Mouse (Mus musculus): ENCODE measurements at regions not wholly inside any gene's neighbourhood (a gene's known extent, or its start where the extent isn't known, plus 50 kb on each side); places are given as distances from the start of the nearest gene placed in this dataset.

DNA sequence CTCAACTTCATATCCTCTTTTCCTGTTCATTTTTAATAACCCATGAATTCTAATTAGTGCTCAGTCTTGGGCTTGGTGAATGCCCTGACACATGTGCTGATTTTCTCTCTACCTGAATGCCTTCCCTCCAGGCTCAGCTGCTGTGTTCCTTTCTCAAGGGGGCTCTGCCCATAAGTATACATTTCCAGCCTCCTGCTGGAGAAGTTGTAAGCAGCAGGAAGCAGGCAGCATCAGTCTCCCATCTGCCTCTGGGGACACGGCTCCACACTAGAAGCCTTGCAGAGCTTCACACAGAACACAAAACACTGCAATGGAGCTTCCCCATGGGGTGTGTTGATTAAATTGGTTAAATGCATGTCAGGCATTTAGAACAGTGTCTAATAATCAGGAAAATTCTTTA lies 477.0 kb upstream of the Auts2 start:
- H3K4me1 ChIP-seq (ENCODE audit: control insufficient read depth, insufficient read depth, insufficient read length), result no peaks in the 10 kb centered on the region
- no peaks in the 10 kb centered on the region for H3K36me3 ChIP-seq (ENCODE audit: control insufficient read depth, insufficient read depth, low read length)
- H3K4me3 ChIP-seq (ENCODE audit: extremely low read depth, insufficient read depth, insufficient read length), result no peak overlapping the region
- TF ChIP-seq POLR2A (IDR thresholded peaks at IDR 0.05; ENCODE audit: low read depth, low read length) (no peak), CTCF (IDR thresholded peaks at IDR 0.05; ENCODE audit: extremely low read depth, insufficient read depth, insufficient read length, insufficient replicate concordance) (no peak)
- no peaks in the 10 kb centered on the region for H3K27me3 ChIP-seq (ENCODE audit: control insufficient read depth, insufficient read depth, low read length)
- WGBS, result 74% methylated on average over 1 of the region's 1 CpGs
- no peak overlapping the region for H3K27ac ChIP-seq (ENCODE audit: insufficient read depth, low read length)
- DNase-seq (ENCODE audit: low read depth in 1 of 2, low spot score in 2 of 2), result no peak

DNA sequence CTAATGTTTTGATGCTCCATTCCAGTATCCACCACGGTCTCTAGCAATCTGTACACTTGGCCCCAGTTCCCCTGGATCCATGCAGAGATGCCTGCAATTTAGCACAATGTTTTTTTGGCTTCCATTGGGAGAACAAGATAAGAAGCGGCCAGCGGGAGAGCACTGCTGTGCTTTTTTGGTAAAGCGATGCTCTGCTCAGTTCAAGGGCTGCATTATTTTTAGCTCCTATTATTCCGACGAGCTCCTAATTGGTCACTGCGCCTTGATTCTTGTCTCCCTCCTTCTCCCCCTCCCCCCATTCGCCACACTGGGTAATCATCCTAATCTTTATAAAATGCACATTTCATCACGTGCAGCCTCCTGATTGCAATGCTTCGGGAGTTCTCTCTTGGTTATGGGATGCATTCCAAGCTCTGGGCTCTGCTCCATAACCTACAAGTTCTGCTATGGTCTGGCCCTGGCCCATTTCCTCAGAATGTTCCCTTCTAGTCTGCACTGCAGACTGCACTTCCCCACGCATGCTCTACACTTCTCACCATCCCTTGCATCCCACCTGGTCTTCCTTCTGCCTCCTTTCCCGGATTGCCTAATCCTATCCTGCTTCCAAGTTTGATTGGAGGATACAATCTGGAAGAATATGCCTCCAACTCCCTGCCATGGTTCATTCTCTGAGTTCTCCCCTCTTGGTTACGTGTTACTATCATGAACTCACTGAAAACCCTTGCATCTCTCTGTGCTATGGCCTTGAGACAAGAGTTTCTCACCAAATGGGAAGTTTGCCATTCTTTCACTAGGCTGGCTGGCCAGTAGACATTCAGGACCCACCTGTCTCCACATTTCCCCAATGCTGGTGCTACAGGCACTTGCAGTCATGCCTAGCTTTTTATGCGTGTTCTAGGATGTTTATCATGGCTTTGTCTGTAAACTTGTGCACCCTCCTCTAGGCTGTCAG lies 467.8 kb upstream of the Auts2 start:
- no peak for TF ChIP-seq CTCF (IDR thresholded peaks at IDR 0.05; ENCODE audit: extremely low read depth, insufficient read depth, insufficient read length, insufficient replicate concordance)
- no peak for TF ChIP-seq POLR2A (IDR thresholded peaks at IDR 0.05; ENCODE audit: low read depth, low read length)
- no peak for DNase-seq (ENCODE audit: low read depth in 1 of 2, low spot score in 2 of 2)

DNA sequence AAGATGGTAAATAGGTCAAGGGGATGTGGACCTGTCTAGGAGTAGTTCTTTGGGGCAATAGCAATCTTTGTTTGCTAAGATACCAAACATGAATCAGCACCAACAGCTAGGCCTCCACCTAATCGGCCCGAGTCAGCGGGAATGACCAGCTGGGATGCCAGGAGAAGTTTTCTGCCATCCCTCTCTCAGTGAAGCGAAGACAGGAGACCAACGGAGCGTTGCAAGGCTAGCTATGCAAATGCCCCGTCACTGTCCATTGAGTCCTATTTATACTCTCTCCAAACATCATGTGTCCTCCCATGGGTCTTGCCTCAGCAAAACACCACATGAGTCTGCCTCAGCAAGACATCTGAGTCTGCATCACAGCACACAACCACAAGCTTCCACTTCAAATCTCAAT lies 439.7 kb upstream of the Auts2 start:
- H3K4me1 ChIP-seq (ENCODE audit: control insufficient read depth, insufficient read depth, insufficient read length), result no peaks in the 10 kb centered on the region
- DNase-seq (ENCODE audit: low read depth in 1 of 2, low spot score in 2 of 2), result no peak
- no peak overlapping the region for H3K27ac ChIP-seq (ENCODE audit: insufficient read depth, low read length)
- TF ChIP-seq CTCF (IDR thresholded peaks at IDR 0.05; ENCODE audit: extremely low read depth, insufficient read depth, insufficient read length, insufficient replicate concordance), result no peak
- TF ChIP-seq POLR2A (IDR thresholded peaks at IDR 0.05; ENCODE audit: low read depth, low read length), result no peak
- no peak overlapping the region for H3K4me3 ChIP-seq (ENCODE audit: extremely low read depth, insufficient read depth, insufficient read length)
- WGBS, result 88% methylated on average over 7 of the region's 7 CpGs
- no peaks in the 10 kb centered on the region for H3K36me3 ChIP-seq (ENCODE audit: control insufficient read depth, insufficient read depth, low read length)
- no peaks in the 10 kb centered on the region for H3K27me3 ChIP-seq (ENCODE audit: control insufficient read depth, insufficient read depth, low read length)

More for the DNA sequence above, 467.8 kb upstream of the Auts2 start:
- no peak overlapping the region for H3K27ac ChIP-seq (ENCODE audit: insufficient read depth, low read length)
- no peaks in the 10 kb centered on the region for H3K36me3 ChIP-seq (ENCODE audit: control insufficient read depth, insufficient read depth, low read length)
- 85% methylated on average over 14 of the region's 14 CpGs for WGBS
- no peaks in the 10 kb centered on the region for H3K4me1 ChIP-seq (ENCODE audit: control insufficient read depth, insufficient read depth, insufficient read length)
- no peak overlapping the region for H3K4me3 ChIP-seq (ENCODE audit: extremely low read depth, insufficient read depth, insufficient read length)
- no peaks in the 10 kb centered on the region for H3K27me3 ChIP-seq (ENCODE audit: control insufficient read depth, insufficient read depth, low read length)

DNA sequence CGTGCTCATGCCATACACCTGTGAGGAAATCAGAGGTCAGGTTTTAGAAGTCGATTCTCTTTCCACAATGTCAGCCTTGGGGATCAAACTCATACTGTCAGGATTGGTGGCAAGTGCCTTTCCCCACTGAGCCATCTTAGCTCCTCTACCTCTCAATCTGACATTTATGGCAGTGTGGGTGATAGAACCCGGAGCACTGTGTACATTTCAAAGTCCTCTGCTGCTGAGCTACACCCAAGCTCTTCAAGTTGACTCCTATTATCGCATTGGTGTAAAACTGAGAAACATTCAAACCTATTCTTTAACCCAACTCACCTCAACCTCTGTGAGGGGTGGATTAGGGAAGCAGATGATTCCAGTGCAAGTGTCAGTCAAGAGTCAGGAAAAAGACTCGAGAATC lies 435.9 kb upstream of the Auts2 start:
- no peak for DNase-seq (ENCODE audit: low read depth in 1 of 2, low spot score in 2 of 2)
- Histone ChIP-seq H3K27me3 (ENCODE audit: control insufficient read depth, insufficient read depth, low read length) (no peaks in the 10 kb centered on the region), H3K36me3 (ENCODE audit: control insufficient read depth, insufficient read depth, low read length) (no peaks in the 10 kb centered on the region), H3K4me3 (ENCODE audit: extremely low read depth, insufficient read depth, insufficient read length) (no peak overlapping the region), H3K27ac (ENCODE audit: insufficient read depth, low read length) (no peak overlapping the region), H3K4me1 (ENCODE audit: control insufficient read depth, insufficient read depth, insufficient read length) (no peaks in the 10 kb centered on the region)
- 72% methylated on average over 5 of the region's 5 CpGs for WGBS
- no peak for TF ChIP-seq CTCF (IDR thresholded peaks at IDR 0.05; ENCODE audit: extremely low read depth, insufficient read depth, insufficient read length, insufficient replicate concordance)

DNA sequence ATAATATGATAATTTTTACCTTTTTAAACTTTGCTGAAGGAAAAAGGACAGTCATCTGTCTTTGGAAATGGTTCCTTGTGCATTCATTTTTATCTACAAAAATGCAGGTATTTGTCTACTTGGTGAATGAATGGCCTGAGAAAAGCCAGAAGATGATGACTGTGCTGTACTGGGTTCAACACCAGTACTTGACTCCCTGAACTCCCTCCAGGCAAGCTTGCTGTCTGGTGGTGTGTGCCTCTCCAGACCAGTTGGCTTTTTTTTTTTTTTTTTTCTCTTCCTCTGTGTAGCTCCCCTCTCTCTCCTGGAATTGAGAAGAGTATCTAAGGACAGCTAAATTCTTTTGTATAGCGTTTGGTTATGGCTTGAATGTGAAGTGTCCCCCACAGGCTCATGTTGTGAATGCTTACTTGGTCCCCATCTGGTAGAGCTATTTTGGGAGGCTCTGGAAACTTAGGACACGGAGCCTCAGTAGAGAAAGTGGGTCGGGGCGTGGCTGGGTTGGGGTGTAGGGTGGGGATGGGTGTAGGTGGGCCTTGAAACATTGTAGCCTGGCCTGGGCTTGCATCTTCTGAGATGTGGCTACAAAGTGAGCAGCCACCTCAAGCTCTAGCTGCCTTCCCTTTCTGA lies 432.3 kb upstream of the Auts2 start:
- Histone ChIP-seq H3K36me3 (ENCODE audit: control insufficient read depth, insufficient read depth, low read length) (no peaks in the 10 kb centered on the region), H3K4me3 (ENCODE audit: extremely low read depth, insufficient read depth, insufficient read length) (no peak overlapping the region), H3K4me1 (ENCODE audit: control insufficient read depth, insufficient read depth, insufficient read length) (no peaks in the 10 kb centered on the region), H3K27ac (ENCODE audit: insufficient read depth, low read length) (no peak overlapping the region), H3K27me3 (ENCODE audit: control insufficient read depth, insufficient read depth, low read length) (no peaks in the 10 kb centered on the region)
- 81% methylated on average over 4 of the region's 4 CpGs for WGBS
- DNase-seq (ENCODE audit: low read depth in 1 of 2, low spot score in 2 of 2), result no peak
- TF ChIP-seq POLR2A (IDR thresholded peaks at IDR 0.05; ENCODE audit: low read depth, low read length) (no peak), CTCF (IDR thresholded peaks at IDR 0.05; ENCODE audit: extremely low read depth, insufficient read depth, insufficient read length, insufficient replicate concordance) (no peak)

DNA sequence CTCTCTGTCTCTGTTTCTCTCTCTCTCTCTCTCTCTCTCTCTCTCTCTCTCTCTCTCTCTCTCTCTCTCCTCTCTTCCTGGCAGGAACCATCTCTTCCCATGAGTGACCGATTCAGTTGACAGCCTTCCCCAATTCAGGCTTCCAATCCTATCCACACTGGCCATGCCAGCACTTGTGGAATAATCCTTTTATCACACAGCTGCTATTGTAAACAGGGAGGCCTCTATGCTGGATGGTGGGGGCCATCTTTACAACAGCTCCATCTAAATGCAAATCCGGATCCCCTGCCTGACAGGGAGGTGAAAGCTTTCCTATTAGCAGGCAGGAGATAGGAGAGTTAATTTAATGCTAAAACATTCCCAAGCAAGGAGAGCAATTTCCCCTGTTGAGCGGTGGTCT lies 431.7 kb upstream of the Auts2 start:
- WGBS, result 57% methylated on average over 3 of the region's 3 CpGs
- Histone ChIP-seq H3K36me3 (ENCODE audit: control insufficient read depth, insufficient read depth, low read length) (no peaks in the 10 kb centered on the region), H3K4me1 (ENCODE audit: control insufficient read depth, insufficient read depth, insufficient read length) (no peaks in the 10 kb centered on the region), H3K27ac (ENCODE audit: insufficient read depth, low read length) (no peak overlapping the region), H3K27me3 (ENCODE audit: control insufficient read depth, insufficient read depth, low read length) (no peaks in the 10 kb centered on the region), H3K4me3 (ENCODE audit: extremely low read depth, insufficient read depth, insufficient read length) (no peak overlapping the region)
- DNase-seq (ENCODE audit: low read depth in 1 of 2, low spot score in 2 of 2), result no peak
- TF ChIP-seq CTCF (IDR thresholded peaks at IDR 0.05; ENCODE audit: extremely low read depth, insufficient read depth, insufficient read length, insufficient replicate concordance), result no peak

DNA sequence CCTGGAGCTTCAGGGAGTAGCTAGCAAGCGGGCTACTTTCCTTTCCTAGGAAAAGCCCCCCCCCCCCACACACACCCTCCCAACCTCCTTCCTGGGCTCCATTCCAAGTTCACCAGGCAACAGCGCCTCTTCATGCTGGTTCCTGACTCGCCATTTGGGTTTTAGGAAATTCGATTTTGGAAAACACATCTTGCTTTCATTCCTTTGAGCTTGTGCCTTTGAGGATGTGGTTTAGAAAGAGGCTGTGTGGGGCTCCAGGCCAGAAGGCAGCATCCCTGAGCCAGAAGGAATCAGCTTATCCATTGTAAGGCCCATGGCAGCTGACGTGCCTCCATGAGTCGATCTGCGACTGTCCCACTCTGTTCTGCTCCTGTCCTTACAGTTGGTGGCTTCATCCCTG lies 427.9 kb upstream of the Auts2 start:
- H3K4me1 ChIP-seq (ENCODE audit: control insufficient read depth, insufficient read depth, insufficient read length), result no peaks in the 10 kb centered on the region
- H3K4me3 ChIP-seq (ENCODE audit: extremely low read depth, insufficient read depth, insufficient read length), result no peak overlapping the region
- no peaks in the 10 kb centered on the region for H3K27me3 ChIP-seq (ENCODE audit: control insufficient read depth, insufficient read depth, low read length)
- no peak for TF ChIP-seq CTCF (IDR thresholded peaks at IDR 0.05; ENCODE audit: extremely low read depth, insufficient read depth, insufficient read length, insufficient replicate concordance)
- no peak for TF ChIP-seq POLR2A (IDR thresholded peaks at IDR 0.05; ENCODE audit: low read depth, low read length)
- H3K36me3 ChIP-seq (ENCODE audit: control insufficient read depth, insufficient read depth, low read length), result no peaks in the 10 kb centered on the region
- no peak for DNase-seq (ENCODE audit: low read depth in 1 of 2, low spot score in 2 of 2)
- 91% methylated on average over 7 of the region's 7 CpGs for WGBS
- no peak overlapping the region for H3K27ac ChIP-seq (ENCODE audit: insufficient read depth, low read length)
